Mouse (Mus musculus) G1E-ER4 (cell line): ENCODE results near the gene Frem2. TPM values are rescaled to one million over a fixed set of nuclear protein-coding genes. Genes with fewer than 3 reads are reported as not detected.

ENCODE experiments used
- GATA1 ChIP-seq: IDR thresholded peaks from one replicate; pipeline ENCODE4 v1.8.0; 2012; ENCODE audit warnings: low read length, inconsistent platforms
- polyA plus RNA-seq: library from polyadenylated mRNA; stranded (reverse); fragments of >175 nt; gene quantifications from 2 replicates; pipeline ENCODE4 v1.2.3, GENCODE M21; 2012

The Frem2 gene
- polyA plus RNA-seq, 1 experiment, result not detected

DNA sequence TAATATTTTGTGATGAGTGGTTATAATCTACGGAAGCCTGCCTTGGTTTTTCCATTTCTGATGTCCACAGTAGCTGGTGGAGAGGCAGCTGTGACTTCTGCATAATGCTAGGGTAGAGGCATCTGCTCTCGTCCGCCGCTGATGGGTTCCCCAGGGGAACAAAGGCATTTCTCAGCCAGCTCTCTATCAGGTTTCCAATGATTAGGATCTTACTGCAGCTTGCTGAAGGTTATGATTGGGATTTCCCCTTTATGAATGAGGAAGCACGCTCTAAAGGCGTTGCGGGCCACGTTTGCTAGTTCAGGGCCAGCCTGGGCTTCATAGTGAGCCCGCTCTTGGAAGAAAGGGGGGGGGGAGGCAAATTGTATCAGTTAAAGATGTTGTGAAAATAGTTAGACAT, 190.7 kb downstream of the Frem2 start:
- TF ChIP-seq GATA1, result no peak

DNA sequence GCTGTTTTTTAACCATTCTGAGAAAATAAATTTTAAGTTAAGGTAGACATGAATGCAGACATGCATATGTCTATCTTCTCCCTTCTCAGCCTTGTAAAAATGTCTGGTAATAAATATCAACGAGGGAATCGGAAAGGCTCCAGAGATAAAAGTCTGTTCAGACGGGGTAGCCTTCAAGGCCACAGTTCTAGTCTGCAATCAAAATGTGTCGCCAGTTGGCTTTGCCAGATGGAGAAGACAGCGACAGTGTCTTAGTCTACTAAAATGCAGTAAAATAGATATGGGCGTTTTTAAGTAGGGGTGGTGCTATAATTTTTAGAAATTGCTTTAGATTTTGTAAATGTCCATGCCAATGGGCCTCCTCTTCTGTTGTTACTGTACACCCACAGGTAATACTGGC, 191.8 kb downstream of the Frem2 start:
- TF ChIP-seq GATA1, result no peak

DNA sequence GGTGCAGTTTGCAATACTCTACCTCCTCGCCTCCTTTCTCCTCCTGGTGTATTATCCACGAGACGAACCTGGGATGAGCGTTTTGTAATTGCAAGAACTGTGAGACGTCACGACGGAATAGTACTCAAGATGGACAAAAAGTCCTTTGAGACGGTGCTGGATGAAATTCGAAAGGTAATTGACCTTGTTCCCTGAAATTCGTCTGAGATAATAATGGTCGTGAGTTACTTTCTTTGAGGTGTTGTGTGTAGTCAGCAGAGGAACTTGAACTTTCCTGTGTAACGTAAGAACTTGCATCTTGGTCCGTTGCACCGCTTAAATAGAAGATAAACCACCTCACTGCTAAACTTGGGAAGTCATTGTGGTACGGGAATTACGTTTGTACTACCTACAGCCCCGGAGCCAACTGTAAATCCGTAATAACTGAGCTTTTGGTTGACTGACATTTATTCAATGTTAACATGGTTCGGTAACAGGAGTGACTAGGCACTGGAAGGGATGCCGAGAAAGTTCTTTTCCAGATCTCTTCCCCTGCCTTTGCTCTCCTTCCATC, 192.9 kb downstream of the Frem2 start:
- no peak for TF ChIP-seq GATA1

Other genes with a start within 250 kb of the Frem2 start
- gene Nhlrc3, start 194.0 kb downstream of the Frem2 start, polyA plus RNA-seq, result 2.9 and 3.3 TPM in 2 replicates
- 49.4 and 60.5 TPM in 2 replicates for gene Proser1, start 193.7 kb downstream of the Frem2 start, polyA plus RNA-seq
- 0.04 TPM in 1 of 2 replicates, not detected in the other for gene Stoml3, start 168.7 kb downstream of the Frem2 start, polyA plus RNA-seq
- not detected in 2 replicates for gene Gm10985, start 187.7 kb upstream of the Frem2 start, polyA plus RNA-seq
- gene Ufm1, start 206.5 kb upstream of the Frem2 start, polyA plus RNA-seq, result 5.7 and 6.4 TPM in 2 replicates